Mouse (Mus musculus): Measurements from ENCODE around the gene Fam193b. TPM values are rescaled to one million over a fixed set of nuclear protein-coding genes. Genes with fewer than 3 reads are reported as not detected.

Gene Fam193b
- polyA plus RNA-seq, 1 experiment from 2014 or later: 62.2 TPM

DNA sequence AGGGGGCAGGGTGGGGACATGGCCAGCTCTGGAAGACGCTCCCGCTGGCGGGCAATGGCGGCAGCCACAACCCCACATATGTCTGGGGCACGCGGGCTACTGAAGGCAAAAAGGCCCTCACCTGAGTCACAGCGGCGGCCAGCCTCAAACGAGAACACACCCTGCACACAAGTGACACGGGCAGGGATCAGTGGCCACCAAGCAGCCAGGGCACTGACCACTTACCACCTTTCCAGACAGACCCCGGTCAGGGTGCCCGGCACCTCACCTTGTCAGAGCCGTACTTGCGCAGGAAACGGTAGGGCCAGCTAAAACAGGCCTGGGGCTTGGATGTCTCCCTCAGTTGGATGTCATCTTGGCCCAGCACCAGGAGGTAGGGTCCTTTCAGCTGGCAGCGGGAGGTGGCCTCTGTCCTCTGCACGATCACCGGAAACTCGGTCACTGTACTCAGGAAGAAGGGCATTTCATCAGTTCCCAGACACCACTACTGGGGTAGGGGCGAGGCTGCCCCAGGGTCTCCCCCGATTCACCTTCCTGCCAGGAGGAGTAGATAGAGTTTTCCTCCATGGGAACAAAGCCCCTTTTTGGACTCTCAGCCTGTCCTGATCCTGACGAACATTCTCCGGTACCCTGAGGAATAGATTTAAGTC is 46.8 kb downstream of the Fam193b start:
- 91% methylated on average over 23 of the region's 23 CpGs for WGBS

DNA sequence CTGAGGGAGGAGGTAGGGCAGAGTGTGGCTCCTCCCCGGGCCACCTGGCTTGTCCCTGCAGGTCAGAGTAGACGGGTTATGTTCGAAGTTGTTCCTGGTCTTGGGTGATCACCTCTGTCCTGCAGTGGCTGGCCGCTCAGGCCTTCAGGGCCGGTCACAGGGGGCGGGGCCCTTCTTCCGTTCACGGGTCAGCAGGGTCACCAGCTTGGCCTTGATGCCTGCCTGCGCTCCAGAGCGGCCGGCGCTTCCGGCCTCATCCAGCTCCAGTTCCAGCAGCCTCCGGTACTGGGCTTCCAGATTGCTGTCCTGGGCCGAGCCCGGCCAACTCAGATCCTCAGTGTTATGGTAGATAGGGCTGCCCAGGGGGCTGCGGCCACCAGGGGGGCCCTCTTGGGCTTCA is 47.6 kb downstream of the Fam193b start:
- no peak for ATAC-seq

More for the DNA sequence above, 46.8 kb downstream of the Fam193b start:
- Histone ChIP-seq H3K9ac (replicated peaks; ENCODE audit: low read depth, low read length) (no peak overlapping the region), H3K4me3 (replicated peaks; ENCODE audit: low read length) (no peak overlapping the region), H3K27ac (ENCODE audit: low read length) (no peak overlapping the region), H3K9me3 (ENCODE audit: control insufficient read depth, low read length) (no peaks in the 10 kb centered on the region), H3K27me3 (replicated peaks; ENCODE audit: control insufficient read depth, insufficient read depth, low read length) (no peaks in the 10 kb centered on the region), H3K4me2 (ENCODE audit: low read length) (no peak overlapping the region), H3K36me3 (ENCODE audit: control insufficient read depth, insufficient read depth) (peaks cover 1% of the 10 kb centered on the region), H3K4me1 (replicated peaks; ENCODE audit: control insufficient read depth, insufficient read depth, low read length) (no peaks in the 10 kb centered on the region)
- no peak for ATAC-seq

DNA sequence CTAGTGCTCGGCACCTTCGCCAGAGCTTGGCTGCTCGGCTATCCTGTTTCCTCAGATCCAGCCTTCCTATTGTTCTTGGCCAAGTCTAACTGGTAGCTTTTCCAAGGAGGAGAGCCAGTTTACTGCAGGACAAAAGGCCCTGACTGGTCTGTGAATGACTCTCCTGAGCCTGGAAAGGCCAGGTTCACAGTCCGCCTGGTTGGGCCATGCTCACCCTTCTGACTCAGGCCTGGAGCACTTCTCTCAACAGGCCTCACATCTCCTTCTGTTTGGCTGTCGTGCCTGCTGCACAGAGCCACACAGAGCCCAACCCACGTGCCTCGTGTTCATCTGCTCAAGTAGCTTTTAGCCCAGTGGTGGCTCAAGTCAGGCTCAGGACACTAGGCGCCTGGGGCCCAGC is 48.2 kb downstream of the Fam193b start:
- ATAC-seq: no peak
- Histone ChIP-seq H3K4me1 (replicated peaks; ENCODE audit: control insufficient read depth, insufficient read depth, low read length) (no peaks in the 10 kb centered on the region), H3K36me3 (ENCODE audit: control insufficient read depth, insufficient read depth) (no peaks in the 10 kb centered on the region), H3K9me3 (ENCODE audit: control insufficient read depth, low read length) (no peaks in the 10 kb centered on the region), H3K4me2 (ENCODE audit: low read length) (no peak overlapping the region), H3K9ac (replicated peaks; ENCODE audit: low read depth, low read length) (no peak overlapping the region), H3K4me3 (replicated peaks; ENCODE audit: low read length) (no peak overlapping the region), H3K27ac (ENCODE audit: low read length) (no peak overlapping the region), H3K27me3 (replicated peaks; ENCODE audit: control insufficient read depth, insufficient read depth, low read length) (no peaks in the 10 kb centered on the region)
- 54% methylated on average over 8 of the region's 8 CpGs for WGBS

More for the DNA sequence above, 47.6 kb downstream of the Fam193b start:
- no peak overlapping the region for H3K27ac ChIP-seq (ENCODE audit: low read length)
- H3K9me3 ChIP-seq (ENCODE audit: control insufficient read depth, low read length): no peaks in the 10 kb centered on the region
- no peaks in the 10 kb centered on the region for H3K36me3 ChIP-seq (ENCODE audit: control insufficient read depth, insufficient read depth)
- no peak overlapping the region for H3K9ac ChIP-seq (replicated peaks; ENCODE audit: low read depth, low read length)
- no peak overlapping the region for H3K4me3 ChIP-seq (replicated peaks; ENCODE audit: low read length)
- no peak overlapping the region for H3K4me2 ChIP-seq (ENCODE audit: low read length)
- H3K4me1 ChIP-seq (replicated peaks; ENCODE audit: control insufficient read depth, insufficient read depth, low read length): no peaks in the 10 kb centered on the region
- 68% methylated on average over 17 of the region's 17 CpGs for WGBS
- H3K27me3 ChIP-seq (replicated peaks; ENCODE audit: control insufficient read depth, insufficient read depth, low read length): no peaks in the 10 kb centered on the region

DNA sequence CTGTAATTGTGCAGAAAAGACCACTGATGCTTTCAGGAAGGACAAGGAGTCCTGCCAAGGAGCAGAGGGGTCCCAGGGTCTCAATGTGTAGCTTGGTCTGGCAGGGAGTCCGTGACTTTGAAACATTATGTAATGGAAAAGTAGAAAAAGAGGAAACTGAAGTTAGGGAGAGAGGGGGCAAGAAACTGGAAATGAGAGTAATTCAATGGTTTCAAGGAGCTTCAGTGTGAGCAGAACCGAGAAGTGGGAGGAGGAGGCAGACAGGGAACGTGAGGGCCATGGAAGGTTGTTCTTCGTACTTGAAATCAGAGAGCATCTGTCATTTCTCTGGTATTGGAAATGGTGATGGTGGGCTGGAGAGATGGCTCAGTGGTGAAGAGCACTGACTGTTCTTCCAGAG is 51.3 kb downstream of the Fam193b start:
- Histone ChIP-seq H3K9me3 (ENCODE audit: control insufficient read depth, low read length) (no peaks in the 10 kb centered on the region), H3K4me2 (ENCODE audit: low read length) (no peak overlapping the region), H3K9ac (replicated peaks; ENCODE audit: low read depth, low read length) (no peak overlapping the region), H3K27me3 (replicated peaks; ENCODE audit: control insufficient read depth, insufficient read depth, low read length) (no peaks in the 10 kb centered on the region), H3K4me3 (replicated peaks; ENCODE audit: low read length) (no peak overlapping the region), H3K27ac (ENCODE audit: low read length) (no peak overlapping the region), H3K4me1 (replicated peaks; ENCODE audit: control insufficient read depth, insufficient read depth, low read length) (no peaks in the 10 kb centered on the region), H3K36me3 (ENCODE audit: control insufficient read depth, insufficient read depth) (no peaks in the 10 kb centered on the region)
- no peak for ATAC-seq
- 79% methylated on average over 4 of the region's 4 CpGs for WGBS

DNA sequence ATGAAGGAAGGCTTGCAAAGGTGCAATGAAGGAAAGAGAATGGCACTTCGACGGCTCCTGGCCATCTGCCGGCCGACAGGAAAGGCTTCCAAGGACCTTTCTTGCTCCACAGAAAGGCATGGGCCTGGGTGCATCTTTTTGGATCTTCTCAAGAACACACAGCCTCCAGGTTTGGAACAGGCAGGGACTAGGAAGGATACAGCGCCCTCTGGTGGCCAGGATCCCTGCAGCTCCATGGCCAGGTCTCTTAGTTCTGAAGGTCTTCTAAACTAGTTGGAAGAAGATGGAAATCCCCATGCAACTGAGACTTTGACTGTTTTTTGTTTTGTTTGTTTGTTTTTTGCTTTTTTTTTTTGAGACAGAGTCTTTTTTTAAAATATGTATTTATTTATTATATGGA is 54.0 kb downstream of the Fam193b start:
- no peak overlapping the region for H3K4me2 ChIP-seq (ENCODE audit: low read length)
- ATAC-seq: no peak
- H3K27me3 ChIP-seq (replicated peaks; ENCODE audit: control insufficient read depth, insufficient read depth, low read length): no peaks in the 10 kb centered on the region
- WGBS: 2% methylated on average over 5 of the region's 5 CpGs
- H3K9ac ChIP-seq (replicated peaks; ENCODE audit: low read depth, low read length): no peak overlapping the region
- no peaks in the 10 kb centered on the region for H3K36me3 ChIP-seq (ENCODE audit: control insufficient read depth, insufficient read depth)
- no peak overlapping the region for H3K27ac ChIP-seq (ENCODE audit: low read length)
- no peak overlapping the region for H3K4me3 ChIP-seq (replicated peaks; ENCODE audit: low read length)
- peaks cover 13% of the 10 kb centered on the region for H3K4me1 ChIP-seq (replicated peaks; ENCODE audit: control insufficient read depth, insufficient read depth, low read length)
- H3K9me3 ChIP-seq (ENCODE audit: control insufficient read depth, low read length): no peaks in the 10 kb centered on the region

DNA sequence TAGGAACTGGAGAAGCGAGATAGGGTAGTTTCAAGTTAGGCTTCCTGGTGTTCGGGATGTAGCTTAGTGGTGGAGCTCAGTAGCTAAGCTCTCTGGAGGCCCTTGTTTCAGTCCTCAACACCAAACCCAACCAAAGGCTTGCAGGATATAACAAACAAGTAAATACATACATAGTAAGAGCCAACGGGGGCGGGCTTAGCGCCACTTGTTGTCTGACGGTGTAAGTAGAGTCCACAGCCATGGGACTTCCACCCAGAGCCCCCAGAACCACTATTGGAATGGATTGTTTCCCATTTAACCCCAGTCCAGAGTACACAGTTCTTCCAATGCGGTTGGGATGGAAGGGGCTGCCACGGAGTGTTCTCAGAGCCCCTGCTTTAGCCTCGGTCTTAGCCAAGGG is 57.1 kb downstream of the Fam193b start:
- Histone ChIP-seq H3K9me3 (ENCODE audit: control insufficient read depth, low read length) (no peaks in the 10 kb centered on the region), H3K4me3 (replicated peaks; ENCODE audit: low read length) (peak overlapping the region; percentile 81), H3K4me2 (ENCODE audit: low read length) (peak overlapping the region; percentile 91), H3K27ac (ENCODE audit: low read length) (no peak overlapping the region), H3K27me3 (replicated peaks; ENCODE audit: control insufficient read depth, insufficient read depth, low read length) (no peaks in the 10 kb centered on the region), H3K4me1 (replicated peaks; ENCODE audit: control insufficient read depth, insufficient read depth, low read length) (peaks cover 32% of the 10 kb centered on the region), H3K36me3 (ENCODE audit: control insufficient read depth, insufficient read depth) (no peaks in the 10 kb centered on the region), H3K9ac (replicated peaks; ENCODE audit: low read depth, low read length) (peak overlapping the region; percentile 87)
- WGBS: 34% methylated on average over 9 of the region's 9 CpGs
- ATAC-seq: no peak

DNA sequence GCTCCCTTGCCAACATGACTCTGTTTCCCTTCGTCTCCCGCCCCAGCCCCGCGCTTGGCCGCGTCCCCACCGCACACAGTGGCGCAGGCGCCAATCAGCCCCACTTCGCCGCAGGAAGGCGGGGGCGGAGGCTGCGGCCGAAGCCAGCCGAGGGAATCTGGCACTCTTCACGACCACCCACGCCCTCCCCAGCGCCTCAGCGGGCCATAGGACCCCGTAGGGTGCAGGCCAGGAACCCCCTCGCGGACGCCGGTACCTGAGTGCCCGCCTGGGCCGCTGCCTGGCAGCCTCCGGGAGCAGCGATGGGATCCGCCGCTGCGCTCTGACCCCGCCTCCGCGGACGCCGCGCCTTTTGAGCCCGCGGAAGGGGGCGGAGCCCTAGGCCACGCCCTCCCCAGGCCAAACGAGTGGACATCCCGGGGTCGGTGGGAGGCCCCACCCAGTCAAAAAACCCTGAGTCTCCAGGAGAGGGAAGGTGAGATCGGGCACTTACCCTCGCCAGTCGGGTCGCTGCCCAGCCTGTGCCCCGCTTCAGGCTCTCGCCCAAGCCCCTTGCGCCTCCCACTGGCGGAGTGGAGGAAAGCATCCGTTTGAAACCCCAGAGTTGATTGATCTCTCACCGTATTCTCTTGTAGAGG is 57.7 kb downstream of the Fam193b start, which contains the start of gene Pdlim7:
Pdlim7 (minus strand) TSS at position 566 of the 638 bp plus-strand sequence.
- no peaks in the 10 kb centered on the region for H3K9me3 ChIP-seq (ENCODE audit: control insufficient read depth, low read length)
- ATAC-seq: peak; percentile 80
- peak within 1 kb of the TSS; percentile 87 for H3K9ac ChIP-seq (replicated peaks; ENCODE audit: low read depth, low read length)
- no peaks in the 10 kb centered on the region for H3K36me3 ChIP-seq (ENCODE audit: control insufficient read depth, insufficient read depth)
- H3K4me2 ChIP-seq (ENCODE audit: low read length): peak within 1 kb of the TSS; percentile 91
- WGBS: under 1% methylated on average over 54 of the region's 55 CpGs
- H3K27me3 ChIP-seq (replicated peaks; ENCODE audit: control insufficient read depth, insufficient read depth, low read length): no peaks in the 10 kb centered on the region
- H3K27ac ChIP-seq (ENCODE audit: low read length): peak within 1 kb of the TSS; percentile 67
- peaks cover 32% of the 10 kb centered on the region for H3K4me1 ChIP-seq (replicated peaks; ENCODE audit: control insufficient read depth, insufficient read depth, low read length)
- H3K4me3 ChIP-seq (replicated peaks; ENCODE audit: low read length): peak within 1 kb of the TSS; percentile 81

DNA sequence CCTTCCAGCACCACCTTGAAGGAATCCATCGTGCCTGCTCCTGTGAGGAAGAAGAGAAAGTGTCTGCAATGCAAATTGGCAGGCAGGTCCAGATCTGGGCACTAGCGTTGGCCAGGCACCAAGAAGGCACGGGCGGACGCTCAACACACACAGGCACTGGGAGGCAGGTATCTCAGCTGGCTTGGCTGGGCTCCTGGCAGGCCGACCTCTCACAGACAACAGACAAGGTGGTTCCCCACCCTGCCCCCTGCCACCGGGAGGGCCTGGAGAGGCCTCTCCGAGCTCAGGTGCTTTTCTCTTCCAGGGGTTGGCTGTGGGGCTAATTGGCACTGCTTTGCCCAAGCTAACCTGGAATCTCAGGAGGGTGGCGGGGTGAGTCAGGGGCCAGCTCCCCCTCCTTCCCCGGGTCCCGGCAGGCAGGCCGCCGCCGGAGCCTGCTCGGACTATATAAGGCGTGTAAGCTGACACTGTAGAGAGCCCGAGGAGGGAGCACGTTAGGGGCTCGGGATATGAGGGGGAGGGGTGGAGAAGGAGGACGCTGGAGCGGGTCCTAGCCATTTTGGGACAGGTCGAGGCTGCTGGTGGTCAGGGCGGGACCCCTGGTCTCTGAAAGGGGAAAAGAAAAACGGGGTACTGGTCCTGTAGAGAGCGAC is 58.4 kb downstream of the Fam193b start:
- 0 out of 2 replicates have a peak, but pooled peaks cover 2% of the 10 kb centered on the region for H3K36me3 ChIP-seq (ENCODE audit: control insufficient read depth, insufficient read depth)
- peaks cover 32% of the 10 kb centered on the region for H3K4me1 ChIP-seq (replicated peaks; ENCODE audit: control insufficient read depth, insufficient read depth, low read length)
- H3K27me3 ChIP-seq (replicated peaks; ENCODE audit: control insufficient read depth, insufficient read depth, low read length): no peaks in the 10 kb centered on the region
- no peaks in the 10 kb centered on the region for H3K9me3 ChIP-seq (ENCODE audit: control insufficient read depth, low read length)
- H3K27ac ChIP-seq (ENCODE audit: low read length): peak overlapping the region; percentile 67
- peak; percentile 34 for ATAC-seq
- H3K4me3 ChIP-seq (replicated peaks; ENCODE audit: low read length): peak overlapping the region; percentile 81
- under 1% methylated on average over 22 of the region's 25 CpGs for WGBS
- peak overlapping the region; percentile 91 for H3K4me2 ChIP-seq (ENCODE audit: low read length)
- H3K9ac ChIP-seq (replicated peaks; ENCODE audit: low read depth, low read length): peak overlapping the region; percentile 87

DNA sequence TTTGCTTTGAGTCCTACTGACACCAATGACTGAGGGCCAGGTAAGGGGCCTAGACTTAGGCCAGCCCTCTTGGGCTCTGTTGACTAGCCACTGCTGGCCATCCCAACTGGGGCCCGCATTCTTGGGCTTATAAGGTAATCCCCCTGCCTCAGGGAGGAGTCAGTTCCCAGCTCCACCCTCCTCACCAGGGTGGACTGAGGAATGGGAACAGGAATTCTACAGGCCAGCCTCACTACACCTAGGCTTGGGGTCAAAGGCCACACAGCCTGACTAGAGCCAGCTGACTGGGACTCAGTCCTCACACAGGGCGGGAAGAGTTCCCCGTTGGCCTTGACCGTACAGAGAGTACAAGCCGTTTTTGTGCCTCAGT is 59.4 kb downstream of the Fam193b start:
- H3K4me2 ChIP-seq (ENCODE audit: low read length): peak overlapping the region; percentile 91; the same call in 1 of the 2 replicates
- WGBS: 39% methylated on average over 5 of the region's 5 CpGs
- no peak overlapping the region for H3K4me3 ChIP-seq (replicated peaks; ENCODE audit: low read length)
- no peaks in the 10 kb centered on the region for H3K9me3 ChIP-seq (ENCODE audit: control insufficient read depth, low read length)
- H3K9ac ChIP-seq (replicated peaks; ENCODE audit: low read depth, low read length): no peak overlapping the region
- H3K27me3 ChIP-seq (replicated peaks; ENCODE audit: control insufficient read depth, insufficient read depth, low read length): no peaks in the 10 kb centered on the region
- ATAC-seq: no peak
- peaks cover 5% of the 10 kb centered on the region for H3K36me3 ChIP-seq (ENCODE audit: control insufficient read depth, insufficient read depth)
- H3K27ac ChIP-seq (ENCODE audit: low read length): no peak overlapping the region
- H3K4me1 ChIP-seq (replicated peaks; ENCODE audit: control insufficient read depth, insufficient read depth, low read length): peaks cover 32% of the 10 kb centered on the region

Measured in forebrain, embryonic 16.5 days (tissue).